Mouse (Mus musculus): ENCODE measurements at regions not wholly inside any gene's neighbourhood (a gene's known extent, or its start where the extent isn't known, plus 50 kb on each side); places are given as distances from the start of the nearest gene placed in this dataset.

- in situ Hi-C loops (cut with MboI; ENCODE audit: unreplicated experiment in 2 of 2): no loop called here
These were observed 63.8 kb upstream of the Eif4g2 start for GRCm38 (mm10) chr7:111146670-111147069.

- in situ Hi-C loops (cut with MboI; ENCODE audit: unreplicated experiment in 2 of 2): no loop called here
These were observed 61.4 kb upstream of the Eif4g2 start for GRCm38 (mm10) chr7:111144216-111144615.

GRCm38 (mm10) chr7:111141285-111141965, 58.6 kb upstream of the Eif4g2 start:
- in situ Hi-C loops (cut with MboI; ENCODE audit: unreplicated experiment in 2 of 2): no loop called here

- in situ Hi-C loops (cut with MboI; ENCODE audit: unreplicated experiment in 2 of 2): no loop called here
These were observed 55.2 kb upstream of the Eif4g2 start for GRCm38 (mm10) chr7:111138038-111138437.

- in situ Hi-C loops (cut with MboI; ENCODE audit: unreplicated experiment in 2 of 2): no loop called here
These were observed 53.3 kb upstream of the Eif4g2 start for GRCm38 (mm10) chr7:111136066-111136639.

- in situ Hi-C loops (cut with MboI; ENCODE audit: unreplicated experiment in 2 of 2): no loop called here
These were observed 51.7 kb upstream of the Eif4g2 start for GRCm38 (mm10) chr7:111134496-111134895.
